Mouse (Mus musculus) kidney, embryonic 16.5 days (tissue): ENCODE results near the gene Pdcl3. TPM values are rescaled to one million over a fixed set of nuclear protein-coding genes. Genes with fewer than 3 reads are reported as not detected.

Experiments used
- ATAC-seq: fragments of 200-750 bp; cut with Nextera tagmentation; 2 replicates; pipeline ENCODE4 v1.8.0; 2017; ENCODE audit warnings: moderate TSS enrichment; ENCODE audit not compliant: low FRiP score, low TSS enrichment
- H3K27ac ChIP-seq: fragments of 300-500 bp; sonication (generic); 2 replicates; pipeline ENCODE4 v1.5.1; 2014; ENCODE audit warnings: low read length
- H3K27me3 ChIP-seq: fragments of 300-500 bp; sonication (generic); 2 replicates; pipeline ENCODE4 v1.6.1; 2014; ENCODE audit warnings: low read length, control low read depth, mixed read lengths; ENCODE audit not compliant: insufficient read depth
- H3K36me3 ChIP-seq: fragments of 300-500 bp; sonication (generic); 2 replicates; pipeline ENCODE4 v1.6.1; 2014; ENCODE audit warnings: low read length, control low read depth, mixed read lengths; ENCODE audit not compliant: insufficient read depth
- H3K4me1 ChIP-seq: fragments of 300-500 bp; sonication (generic); 2 replicates; pipeline ENCODE4 v1.6.1; 2014; ENCODE audit warnings: low read length, control low read depth, mixed read lengths; ENCODE audit not compliant: insufficient read depth
- H3K4me2 ChIP-seq: fragments of 300-500 bp; sonication (generic); replicated peaks from 2 replicates; pipeline ENCODE4 v1.6.1; 2014; ENCODE audit warnings: low read depth, low read length
- H3K4me3 ChIP-seq: fragments of 300-500 bp; sonication (generic); 2 replicates; pipeline ENCODE4 v1.5.1; 2014; ENCODE audit warnings: mild to moderate bottlenecking, low read length
- H3K9ac ChIP-seq: fragments of 300-500 bp; sonication (generic); replicated peaks from 2 replicates; pipeline ENCODE4 v1.6.1; 2014; ENCODE audit warnings: low read length
- H3K9me3 ChIP-seq: fragments of 300-500 bp; sonication (generic); 2 replicates; pipeline ENCODE4 v1.6.1; 2016; ENCODE audit warnings: low read length, control low read depth
- WGBS: fragments of 180-500 bp; shearing (Covaris S2); extraction: QIAGEN DNeasy Blood & Tissue Kit; methylation state at CpG from one replicate; pipeline ENCODE4 v1.1.7; 2014; 5-methylcytosine and 5-hydroxymethylcytosine counted together
- polyA plus RNA-seq: library from polyadenylated mRNA; unstranded; fragments of >200 nt; fragmentation: Nextera tagmentation; extraction: Ambion mirVana; gene quantifications from 2 replicates; pipeline ENCODE4 v1.2.1, GENCODE M21; 2015

The Pdcl3 gene
- polyA plus RNA-seq, 1 experiment from 2014 or later = 165 TPM

DNA sequence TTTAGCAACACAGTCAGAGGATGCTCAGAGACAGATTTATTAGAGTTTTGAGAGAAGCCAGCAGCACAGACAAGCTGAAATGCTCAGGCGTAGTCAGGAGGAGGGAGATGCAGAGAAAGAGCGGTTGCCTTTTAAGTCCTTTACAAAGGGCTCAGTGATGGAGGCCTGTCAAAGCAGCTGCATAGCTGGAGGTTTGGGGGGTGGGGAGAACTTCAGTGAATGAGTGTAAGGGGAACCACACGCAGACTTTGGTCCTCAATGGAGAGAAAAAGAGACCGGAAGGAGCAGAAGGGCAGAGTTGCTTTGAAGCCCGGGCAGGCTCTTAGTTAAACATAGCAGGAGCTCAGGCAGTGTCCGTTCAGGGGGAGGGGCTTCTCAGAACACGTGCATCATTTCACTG lies 61.3 kb downstream of the Pdcl3 start:
- 31% methylated on average over 7 of the region's 7 CpGs for WGBS
- ATAC-seq = no peak
- H3K4me3 ChIP-seq = no peak overlapping the region

More for the DNA sequence above, 61.3 kb downstream of the Pdcl3 start:
- Histone ChIP-seq H3K4me1 (no peaks in the 10 kb centered on the region), H3K9ac (no peak overlapping the region), H3K27ac (no peak overlapping the region), H3K9me3 (peaks cover 23% of the 10 kb centered on the region), H3K4me2 (no peak overlapping the region), H3K36me3 (no peaks in the 10 kb centered on the region), H3K27me3 (no peaks in the 10 kb centered on the region)

Other genes with a start within 250 kb of the Pdcl3 start
- gene Lonrf2, start 148.9 kb upstream of the Pdcl3 start, polyA plus RNA-seq = 1.1 and 1.4 TPM in 2 replicates
- gene Chst10, start 87.4 kb upstream of the Pdcl3 start, polyA plus RNA-seq = 3.8 and 4.9 TPM in 2 replicates
- not detected in 2 replicates for gene Nms, start 46.5 kb upstream of the Pdcl3 start, polyA plus RNA-seq
- 0.69 and 1.3 TPM in 2 replicates for gene Npas2, start 208.1 kb downstream of the Pdcl3 start, polyA plus RNA-seq